Mouse (Mus musculus) liver, embryonic 13.5 days (tissue): ENCODE data around the gene Comt. TPM values are rescaled to one million over a fixed set of nuclear protein-coding genes. Genes with fewer than 3 reads are reported as not detected.

Experiments
- ATAC-seq: fragments of 200-750 bp; cut with Nextera tagmentation; 2 replicates; pipeline ENCODE4 v1.8.0; 2017; ENCODE audit warnings: low read depth, mild to moderate bottlenecking, moderate number of reproducible peaks, moderate library complexity
- DNase-seq: peaks from one replicate; pipeline ENCODE4 v3.0.0; 2022
- H3K27ac ChIP-seq: fragments of 300-500 bp; sonication (generic); 2 replicates; pipeline ENCODE4 v1.5.1; 2015; ENCODE audit warnings: moderate library complexity, mild to moderate bottlenecking, inconsistent platforms
- H3K27me3 ChIP-seq: fragments of 300-500 bp; sonication (generic); 2 replicates; pipeline ENCODE4 v1.6.1; 2015; ENCODE audit warnings: mild to moderate bottlenecking, inconsistent platforms
- H3K36me3 ChIP-seq: fragments of 300-500 bp; sonication (generic); 2 replicates; pipeline ENCODE4 v1.6.1; 2015; ENCODE audit warnings: mild to moderate bottlenecking, inconsistent platforms
- H3K4me1 ChIP-seq: fragments of 300-500 bp; sonication (generic); replicated peaks from 2 replicates; pipeline ENCODE4 v1.6.1; 2015; ENCODE audit warnings: inconsistent platforms
- H3K4me2 ChIP-seq: fragments of 300-500 bp; sonication (generic); 2 replicates; pipeline ENCODE4 v1.6.1; 2015; ENCODE audit warnings: inconsistent platforms, mild to moderate bottlenecking, moderate library complexity
- H3K4me3 ChIP-seq: fragments of 300-500 bp; sonication (generic); replicated peaks from 2 replicates; pipeline ENCODE4 v1.5.1; 2015; ENCODE audit warnings: mild to moderate bottlenecking, inconsistent platforms
- H3K9ac ChIP-seq: fragments of 300-500 bp; sonication (generic); 2 replicates; pipeline ENCODE4 v1.6.1; 2015; ENCODE audit warnings: mild to moderate bottlenecking, inconsistent platforms
- H3K9me3 ChIP-seq: fragments of 300-500 bp; sonication (generic); replicated peaks from 2 replicates; pipeline ENCODE4 v1.6.1; 2016; ENCODE audit warnings: inconsistent platforms
- WGBS: fragments of 180-500 bp; shearing (Covaris S2); methylation state at CpG from one replicate; pipeline ENCODE4 v1.1.7; 2015; ENCODE audit not compliant: insufficient replicate concordance; 5-methylcytosine and 5-hydroxymethylcytosine counted together
- polyA plus RNA-seq: library from polyadenylated mRNA; unstranded; fragments of >200 nt; fragmentation: Nextera tagmentation; extraction: Ambion mirVana; gene quantifications from 2 replicates; pipeline ENCODE4 v1.2.1, GENCODE M21; 2015

Gene Comt
- polyA plus RNA-seq, 1 experiment from 2014 or later: 110 TPM

DNA sequence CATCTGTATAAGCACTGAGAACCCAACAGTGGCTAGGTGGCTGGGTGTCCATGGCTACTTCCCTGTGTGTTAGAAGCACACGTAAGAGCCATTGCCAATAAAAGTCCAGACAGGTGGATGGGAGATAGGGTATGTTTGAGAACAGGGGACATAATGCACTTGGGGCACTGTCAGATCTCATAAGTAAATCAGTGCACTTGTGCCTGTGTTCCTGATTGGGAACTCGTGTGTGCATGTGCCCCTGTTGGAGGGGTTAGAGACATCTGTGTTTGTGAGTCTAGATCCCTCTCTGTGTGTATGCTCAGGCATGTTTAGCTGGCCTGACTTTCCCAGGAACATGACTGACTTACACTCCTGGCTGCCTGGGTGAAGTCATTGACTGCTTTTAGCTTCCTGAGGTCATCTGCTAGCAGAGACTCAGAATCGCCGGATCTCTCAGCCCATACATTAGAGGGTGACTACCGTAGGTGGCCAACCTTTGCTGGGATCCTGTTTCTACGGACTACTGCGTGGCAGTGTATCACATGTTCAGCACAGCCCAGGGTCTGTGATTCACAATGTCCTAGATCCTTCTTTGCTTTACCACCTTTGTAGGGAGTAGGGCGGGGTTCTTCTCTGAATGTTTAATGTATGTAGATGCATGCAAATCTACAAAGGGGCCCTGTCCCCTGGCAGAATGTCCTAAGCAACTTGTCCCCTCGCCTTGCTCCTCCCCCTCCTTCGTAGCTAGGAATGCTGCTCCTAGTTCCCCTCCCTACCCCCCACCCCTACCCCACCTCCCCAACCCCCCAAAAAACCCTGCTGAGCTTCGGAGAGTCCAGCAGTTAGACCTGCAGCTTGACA is 31.7 kb downstream of the Comt start:
- no peak overlapping the region for H3K4me3 ChIP-seq
- 60% methylated on average over 11 of the region's 11 CpGs for WGBS
- H3K4me1 ChIP-seq: peaks cover 66% of the 10 kb centered on the region
- H3K4me2 ChIP-seq: no peak overlapping the region
- H3K36me3 ChIP-seq: peaks cover 13% of the 10 kb centered on the region
- ATAC-seq (no peak), DNase-seq (no peak)
- H3K27ac ChIP-seq: no peak overlapping the region
- no peaks in the 10 kb centered on the region for H3K9me3 ChIP-seq
- H3K27me3 ChIP-seq: no peaks in the 10 kb centered on the region
- no peak overlapping the region for H3K9ac ChIP-seq

- DNase-seq (no peak), ATAC-seq (no peak)
- Histone ChIP-seq H3K4me1 (peaks cover 66% of the 10 kb centered on the region), H3K9me3 (no peaks in the 10 kb centered on the region), H3K4me2 (peak overlapping the region; percentile 99), H3K36me3 (peaks cover 13% of the 10 kb centered on the region), H3K27ac (peak overlapping the region; percentile 55), H3K27me3 (no peaks in the 10 kb centered on the region), H3K4me3 (no peak overlapping the region), H3K9ac (peak overlapping the region; percentile 88)
- 66% methylated on average over 3 of the region's 3 CpGs for WGBS
Observed at GRCm38 (mm10) chr16:18394056-18394455, 32.6 kb downstream of the Comt start.

GRCm38 (mm10) chr16:18393595-18393994 is 33.1 kb downstream of the Comt start:
- no peak for DNase-seq
- peak overlapping the region; percentile 88 for H3K9ac ChIP-seq
- no peak for ATAC-seq
- H3K4me3 ChIP-seq: peak overlapping the region; percentile 74
- H3K4me2 ChIP-seq: peak overlapping the region; percentile 99
- H3K4me1 ChIP-seq: peaks cover 70% of the 10 kb centered on the region
- peaks cover 9% of the 10 kb centered on the region for H3K36me3 ChIP-seq
- H3K27ac ChIP-seq: peak overlapping the region; percentile 75
- no peaks in the 10 kb centered on the region for H3K27me3 ChIP-seq
- whole genome bisulfite sequencing: 51% methylated on average over 5 of the region's 5 CpGs
- H3K9me3 ChIP-seq: no peaks in the 10 kb centered on the region

GRCm38 (mm10) chr16:18392469-18393426 is 33.9 kb downstream of the Comt start:
- ATAC-seq (peak; percentile 85), DNase-seq (peak; percentile 91)
- H3K9ac ChIP-seq: peak overlapping the region; percentile 88
- no peaks in the 10 kb centered on the region for H3K27me3 ChIP-seq
- peaks cover 79% of the 10 kb centered on the region for H3K4me1 ChIP-seq
- whole genome bisulfite sequencing: under 1% methylated on average over 63 of the region's 63 CpGs
- H3K27ac ChIP-seq: peak overlapping the region; percentile 75
- H3K9me3 ChIP-seq: no peaks in the 10 kb centered on the region
- H3K36me3 ChIP-seq: peaks cover under 1% of the 10 kb centered on the region
- H3K4me2 ChIP-seq: peak overlapping the region; percentile 99
- H3K4me3 ChIP-seq: peak overlapping the region; percentile 74

GRCm38 (mm10) chr16:18391728-18392127 is 34.9 kb downstream of the Comt start:
- H3K9ac ChIP-seq: peak overlapping the region; percentile 8; the same call in 1 of the 2 replicates
- H3K9me3 ChIP-seq: no peaks in the 10 kb centered on the region
- WGBS: 63% methylated on average over 3 of the region's 3 CpGs
- H3K4me1 ChIP-seq: peaks cover 89% of the 10 kb centered on the region
- H3K27ac ChIP-seq: peak overlapping the region; percentile 59
- ATAC-seq (no peak), DNase-seq (no peak)
- H3K36me3 ChIP-seq: no peaks in the 10 kb centered on the region
- H3K4me3 ChIP-seq: no peak overlapping the region
- peak overlapping the region; percentile 99 for H3K4me2 ChIP-seq
- no peaks in the 10 kb centered on the region for H3K27me3 ChIP-seq

GRCm38 (mm10) chr16:18391127-18391526 is 35.5 kb downstream of the Comt start:
- Histone ChIP-seq H3K27ac (peak overlapping the region; percentile 59; the same call in 1 of the 2 replicates), H3K9ac (peak overlapping the region; percentile 20; the same call in 1 of the 2 replicates), H3K27me3 (no peaks in the 10 kb centered on the region), H3K4me2 (no peak overlapping the region), H3K36me3 (no peaks in the 10 kb centered on the region), H3K4me3 (no peak overlapping the region), H3K9me3 (no peaks in the 10 kb centered on the region), H3K4me1 (peaks cover 92% of the 10 kb centered on the region)
- WGBS: 90% methylated on average over 3 of the region's 3 CpGs
- DNase-seq (no peak), ATAC-seq (no peak)

GRCm38 (mm10) chr16:18390399-18390798 is 36.3 kb downstream of the Comt start:
- DNase-seq (no peak), ATAC-seq (no peak)
- no peak overlapping the region for H3K4me3 ChIP-seq
- no peaks in the 10 kb centered on the region for H3K27me3 ChIP-seq
- H3K4me2 ChIP-seq: no peak overlapping the region
- H3K9ac ChIP-seq: 0 out of 2 replicates have a peak overlapping the region, but pooled peaks have one; percentile 20
- WGBS: 77% methylated on average over 6 of the region's 6 CpGs
- no peaks in the 10 kb centered on the region for H3K36me3 ChIP-seq
- H3K4me1 ChIP-seq: peaks cover 91% of the 10 kb centered on the region
- H3K9me3 ChIP-seq: no peaks in the 10 kb centered on the region
- 0 out of 2 replicates have a peak overlapping the region, but pooled peaks have one; percentile 16 for H3K27ac ChIP-seq

DNA sequence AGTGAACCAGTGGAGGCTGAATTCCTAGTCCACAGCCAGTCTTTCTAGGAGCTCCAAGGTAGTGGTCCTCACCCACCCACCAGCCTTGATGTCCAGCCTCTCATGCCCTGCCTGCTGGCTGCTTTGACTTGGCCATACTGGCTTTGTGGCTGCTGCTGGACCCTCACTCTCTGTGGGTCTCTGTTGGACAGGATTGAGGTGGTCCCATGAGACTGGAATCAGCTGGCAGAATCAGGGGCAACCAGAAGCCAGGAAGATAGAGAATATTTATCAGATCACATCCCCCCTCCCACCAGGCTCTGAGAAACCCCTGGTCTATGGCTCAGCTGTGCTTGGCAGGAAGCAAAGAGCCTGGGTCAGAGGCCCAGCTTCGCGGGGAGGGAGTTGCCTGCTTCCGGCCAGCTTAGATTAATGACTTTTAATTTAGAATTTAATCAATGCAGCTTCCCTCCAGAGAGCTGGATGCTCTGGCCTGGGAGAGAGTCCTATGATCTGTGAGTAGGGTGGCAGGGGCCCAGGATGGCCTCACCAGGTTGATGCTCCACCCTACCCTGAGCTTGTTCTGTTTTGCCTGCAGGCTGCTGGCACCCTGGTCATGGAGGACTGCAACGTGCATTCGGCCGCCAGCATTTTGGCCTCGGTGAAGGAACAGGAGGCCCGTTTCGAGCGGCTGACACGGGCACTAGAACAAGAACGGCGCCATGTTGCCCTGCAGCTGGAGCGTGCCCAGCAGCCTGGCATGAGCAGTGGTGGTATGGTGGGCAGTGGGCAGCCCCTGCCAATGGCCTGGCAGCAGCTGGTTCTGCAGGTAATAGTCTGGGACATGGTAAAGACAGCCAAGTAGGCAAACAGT is 37.8 kb downstream of the Comt start:
- Histone ChIP-seq H3K4me3 (no peak overlapping the region), H3K4me1 (peaks cover 83% of the 10 kb centered on the region), H3K27me3 (no peaks in the 10 kb centered on the region), H3K27ac (peak overlapping the region; percentile 69), H3K9ac (peak overlapping the region; percentile 56), H3K9me3 (no peaks in the 10 kb centered on the region), H3K4me2 (peak overlapping the region; percentile 61), H3K36me3 (no peaks in the 10 kb centered on the region)
- DNase-seq (no peak), ATAC-seq (no peak)
- WGBS: 68% methylated on average over 14 of the region's 14 CpGs

DNA sequence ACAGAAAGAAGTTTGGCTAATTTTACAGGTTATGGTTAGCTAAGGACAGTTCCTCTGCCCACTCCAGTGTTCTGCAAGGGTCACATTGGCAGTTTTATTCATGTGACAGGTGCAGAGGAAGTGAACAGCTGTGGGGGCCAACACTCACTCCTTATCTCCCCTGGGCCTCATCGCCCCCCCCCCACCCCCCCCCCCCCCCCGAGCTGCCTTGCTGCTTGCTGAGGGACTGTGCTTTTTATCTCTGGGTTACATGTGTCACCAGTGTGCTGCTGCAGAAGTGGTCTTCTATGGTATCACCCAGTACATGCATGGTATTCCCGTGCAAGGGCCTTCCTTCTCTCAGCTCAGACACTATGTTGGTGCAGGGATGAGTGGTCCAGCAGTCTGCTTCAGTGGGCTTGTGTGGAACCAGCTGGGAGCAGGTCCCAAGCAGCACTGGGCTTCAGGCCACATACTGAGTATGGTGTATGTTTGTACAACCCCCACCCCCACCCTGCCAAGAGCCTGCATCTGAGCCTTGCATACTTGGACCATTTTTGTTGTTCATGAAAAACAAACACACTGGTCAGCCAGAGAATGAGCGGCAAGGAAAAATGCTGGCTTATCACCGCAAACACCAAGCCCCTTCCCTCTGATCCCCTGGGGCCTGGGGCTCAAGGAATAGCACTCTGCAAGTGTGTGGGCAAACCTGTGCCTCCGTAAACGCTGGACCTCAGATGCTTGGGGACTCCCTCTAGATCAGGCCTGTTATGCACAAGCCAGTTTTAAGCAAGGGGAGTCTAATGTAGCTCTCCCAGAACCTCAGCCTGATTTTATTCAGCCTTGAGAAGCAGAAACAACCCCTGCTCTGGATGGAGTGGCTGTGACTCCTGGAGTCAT is 38.7 kb downstream of the Comt start:
- Histone ChIP-seq H3K36me3 (no peaks in the 10 kb centered on the region), H3K27me3 (no peaks in the 10 kb centered on the region), H3K4me3 (no peak overlapping the region), H3K4me1 (peaks cover 76% of the 10 kb centered on the region), H3K9ac (peak overlapping the region; percentile 56), H3K9me3 (no peaks in the 10 kb centered on the region), H3K4me2 (peak overlapping the region; percentile 61), H3K27ac (peak overlapping the region; percentile 82)
- WGBS: 24% methylated on average over 7 of the region's 7 CpGs
- peak; percentile 65 for DNase-seq
- peak; percentile 82 for ATAC-seq

DNA sequence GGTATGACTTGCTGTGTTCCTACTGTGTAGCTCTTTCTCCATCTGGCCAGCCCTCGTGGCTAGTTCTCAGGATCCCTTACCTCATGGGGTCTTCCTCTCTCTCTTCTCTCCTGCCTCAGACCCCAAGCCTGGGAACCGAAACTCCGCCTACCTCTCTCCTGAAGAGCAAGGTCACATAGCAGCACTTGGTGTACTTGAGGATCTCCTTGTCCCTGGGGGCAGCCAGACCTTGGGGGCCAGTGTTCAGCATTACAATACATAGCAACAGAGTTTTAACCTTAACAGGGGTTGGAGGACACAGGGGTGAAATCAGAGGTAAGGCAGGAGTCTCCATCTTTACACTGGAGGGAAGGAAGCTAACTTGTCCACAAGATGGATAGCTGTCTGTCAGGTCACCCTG is 39.7 kb downstream of the Comt start:
- no peaks in the 10 kb centered on the region for H3K9me3 ChIP-seq

More for the DNA sequence above, 39.7 kb downstream of the Comt start:
- Histone ChIP-seq H3K27ac (peak overlapping the region; percentile 82), H3K36me3 (no peaks in the 10 kb centered on the region), H3K4me2 (peak overlapping the region; percentile 61), H3K27me3 (no peaks in the 10 kb centered on the region), H3K4me1 (peaks cover 73% of the 10 kb centered on the region), H3K9ac (peak overlapping the region; percentile 33; the same call in 1 of the 2 replicates), H3K4me3 (no peak overlapping the region)
- no peak for ATAC-seq
- 39% methylated on average over 3 of the region's 3 CpGs for WGBS
- DNase-seq: no peak
